Mouse (Mus musculus): ENCODE data around the gene Tprn.
A peak's percentile ranks its signal among the peaks of the same experiment; 100 is the strongest.

Tprn gene

DNA sequence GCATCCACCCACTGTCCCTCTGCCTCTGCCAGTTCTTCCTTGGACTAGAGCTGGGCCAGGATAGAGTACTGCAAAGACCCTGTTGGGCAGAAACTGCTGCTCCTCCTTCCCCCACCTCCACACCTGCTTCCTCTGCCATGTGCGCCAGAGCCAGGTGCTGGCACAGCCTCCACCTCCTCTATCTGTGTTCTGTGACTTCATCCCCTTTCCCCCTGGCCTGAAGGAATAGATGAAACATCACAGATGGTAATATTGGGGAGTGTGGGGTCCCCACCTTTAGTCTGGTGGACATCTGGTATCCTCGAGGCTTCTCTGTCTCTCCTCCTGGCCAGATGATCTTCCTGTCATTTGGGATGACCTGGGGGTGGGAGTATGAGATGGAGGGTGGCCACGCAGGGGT, 41.0 kb downstream of the Tprn start:
- DNase-seq: no peak

GRCm38 (mm10) chr2:25303931-25304656, 41.7 kb downstream of the Tprn start:
- DNase-seq: no peak

GRCm38 (mm10) chr2:25304657-25305541, 42.5 kb downstream of the Tprn start:
- DNase-seq: no peak

DNA sequence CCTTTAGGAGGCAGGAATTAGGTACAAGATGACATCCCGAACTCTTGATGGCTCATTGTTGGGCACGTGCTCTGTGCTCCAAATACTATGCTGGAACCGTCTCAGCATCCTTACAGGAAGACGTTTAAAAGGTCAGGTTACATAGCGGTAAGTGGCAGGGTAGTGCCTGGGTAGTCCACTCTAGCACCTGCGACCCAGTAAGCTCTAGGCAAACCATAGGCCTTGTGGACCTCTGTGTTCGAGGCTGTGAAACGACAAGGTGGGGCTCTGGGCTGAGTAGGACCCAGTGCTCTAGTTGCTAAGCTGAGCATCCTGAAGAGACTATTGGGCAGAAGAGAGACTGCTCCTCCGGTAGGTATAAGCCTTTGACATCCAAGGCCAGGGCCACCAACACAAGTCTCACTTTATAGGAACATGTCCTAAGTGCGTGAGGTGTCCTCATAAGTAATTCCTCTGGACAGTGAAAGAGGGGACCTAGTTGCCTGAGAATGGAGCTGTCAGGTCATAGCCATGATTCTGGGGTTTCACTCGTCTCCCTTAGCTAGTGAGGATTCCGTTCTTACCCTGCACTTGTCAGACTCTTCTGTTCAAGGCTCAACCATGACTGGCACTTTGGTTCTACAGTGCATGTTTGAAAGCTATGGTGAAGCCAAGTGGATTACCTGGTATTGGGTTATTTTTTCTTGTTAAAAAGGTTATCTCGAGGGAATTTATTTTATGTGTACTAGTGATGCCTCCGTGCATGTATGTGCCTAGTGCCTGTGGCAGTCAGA, 43.4 kb downstream of the Tprn start:
- DNase-seq: no peak

GRCm38 (mm10) chr2:25310180-25310579, 47.8 kb downstream of the Tprn start:
- DNase-seq: no peak

GRCm38 (mm10) chr2:25310969-25311368, 48.6 kb downstream of the Tprn start:
- DNase-seq: no peak

DNA sequence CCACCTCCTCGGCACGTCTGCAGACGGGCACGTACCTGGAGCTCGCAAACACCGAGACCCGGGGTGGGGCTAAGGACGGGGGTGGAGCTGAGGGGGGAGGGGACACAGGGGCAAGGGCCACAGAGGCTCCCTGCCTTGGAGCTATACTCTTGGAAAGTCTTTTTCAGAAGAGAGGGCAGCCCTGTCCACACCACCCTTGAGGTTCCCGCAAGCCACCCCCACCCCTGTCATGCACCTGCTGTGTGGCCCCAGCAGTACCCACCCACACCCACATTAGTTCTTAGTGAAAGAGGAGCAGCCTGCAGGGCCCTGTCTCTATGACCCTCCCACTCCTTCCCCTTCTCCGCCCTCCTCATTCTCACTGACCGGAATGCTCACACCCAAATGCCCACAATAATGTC, 49.1 kb downstream of the Tprn start:
- no peak for DNase-seq

DNA sequence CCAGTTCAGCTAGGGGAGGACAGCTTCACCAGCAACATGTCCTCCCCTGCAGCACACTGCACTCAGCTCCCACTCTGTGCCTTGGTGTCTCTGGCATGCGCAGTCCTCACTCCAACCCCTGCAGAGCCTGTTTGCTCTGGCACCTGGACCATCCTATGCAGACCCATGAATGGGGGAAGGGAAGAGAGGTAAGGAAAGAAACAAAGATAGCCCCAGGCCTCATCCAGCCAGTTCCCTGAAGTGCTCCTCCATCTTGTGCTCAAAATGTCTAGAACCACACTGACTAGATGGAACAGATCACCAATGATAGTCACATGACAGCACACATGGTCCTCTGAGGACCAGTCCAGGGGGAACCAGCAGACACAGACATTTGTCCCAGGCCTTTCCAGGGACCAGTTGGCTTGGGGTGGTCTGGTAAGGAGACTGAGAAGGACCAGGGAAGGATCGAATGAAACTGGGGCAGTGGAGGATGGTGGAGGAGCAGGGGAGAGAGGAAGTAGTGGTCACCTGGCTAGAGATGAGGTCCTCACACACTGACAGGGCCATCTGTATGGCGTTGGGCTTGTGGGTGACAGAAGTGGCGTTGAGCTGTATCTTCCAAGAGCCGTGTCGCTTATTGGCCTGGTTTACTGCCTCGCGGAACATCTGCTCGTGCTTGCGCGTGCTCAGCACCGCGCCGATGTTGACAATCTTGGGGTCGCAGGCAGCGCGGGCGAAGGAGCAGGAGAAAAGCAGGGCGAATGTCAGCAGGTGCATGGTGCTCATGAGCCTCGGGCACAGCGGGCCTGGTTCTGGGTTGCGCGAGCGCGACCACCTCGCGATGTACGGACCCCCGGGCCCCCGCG, 55.9 kb downstream of the Tprn start:
- no peak for DNase-seq

- peak; percentile 68 for DNase-seq
These were observed 56.8 kb downstream of the Tprn start, which contains the start of gene Grin1 for GRCm38 (mm10) chr2:25318971-25319773. Gene Grin1 (minus strand): TSS chr2:25319187.
